Mouse (Mus musculus) hindbrain, embryonic 14.5 days (tissue): ENCODE data around the gene Chrnb1. TPM values are rescaled to one million over a fixed set of nuclear protein-coding genes. Genes with fewer than 3 reads are reported as not detected.
A peak's percentile ranks its signal among the peaks of the same experiment; 100 is the strongest.

Experiments
- ATAC-seq: fragments of 200-750 bp; cut with Nextera tagmentation; 2 replicates; pipeline ENCODE4 v1.8.0; 2017; ENCODE audit warnings: moderate number of reproducible peaks, mild to moderate bottlenecking, moderate TSS enrichment, moderate library complexity; ENCODE audit not compliant: low FRiP score
- DNase-seq: peaks from one replicate; pipeline ENCODE4 v3.0.0-alpha.2; 2015; ENCODE audit warnings: low spot score
- H3K27ac ChIP-seq: fragments of 300-500 bp; sonication (generic); 2 replicates; pipeline ENCODE4 v1.5.1; 2014; ENCODE audit warnings: mild to moderate bottlenecking, moderate library complexity
- H3K27me3 ChIP-seq: fragments of 300-500 bp; sonication (generic); 2 replicates; pipeline ENCODE4 v1.6.1; 2014; ENCODE audit warnings: mild to moderate bottlenecking, low read length, mixed read lengths; ENCODE audit not compliant: control insufficient read depth, insufficient read depth
- H3K36me3 ChIP-seq: fragments of 300-500 bp; sonication (generic); replicated peaks from 2 replicates; pipeline ENCODE4 v1.6.1; 2014; ENCODE audit not compliant: control insufficient read depth, insufficient read depth
- H3K4me1 ChIP-seq: fragments of 300-500 bp; sonication (generic); replicated peaks from 2 replicates; pipeline ENCODE4 v1.6.1; 2014; ENCODE audit warnings: antibody characterized with exemption, low read length, mixed read lengths; ENCODE audit not compliant: control insufficient read depth, insufficient read depth
- H3K4me2 ChIP-seq: fragments of 300-500 bp; sonication (generic); replicated peaks from 2 replicates; pipeline ENCODE4 v1.6.1; 2014; ENCODE audit warnings: mild to moderate bottlenecking, moderate library complexity
- H3K4me3 ChIP-seq: fragments of 300-500 bp; sonication (generic); replicated peaks from 2 replicates; pipeline ENCODE4 v1.5.1; 2014; ENCODE audit warnings: mild to moderate bottlenecking, low read length
- H3K9ac ChIP-seq: fragments of 300-500 bp; sonication (generic); 2 replicates; pipeline ENCODE4 v1.6.1; 2014
- H3K9me3 ChIP-seq: fragments of 300-500 bp; sonication (generic); 2 replicates; pipeline ENCODE4 v1.6.1; 2016; ENCODE audit warnings: low read length; ENCODE audit not compliant: control insufficient read depth
- WGBS: fragments of 180-500 bp; shearing (Covaris S2); extraction: QIAGEN DNeasy Blood & Tissue Kit; methylation state at CpG from one replicate; pipeline ENCODE4 v1.1.7; 2014; 5-methylcytosine and 5-hydroxymethylcytosine counted together
- polyA plus RNA-seq: library from polyadenylated mRNA; unstranded; fragments of >200 nt; fragmentation: Nextera tagmentation; extraction: Ambion mirVana; gene quantifications from 2 replicates; pipeline ENCODE4 v1.2.1, GENCODE M21; 2014

The Chrnb1 gene
- polyA plus RNA-seq, 1 experiment from 2014 or later, result 1.4 TPM

DNA sequence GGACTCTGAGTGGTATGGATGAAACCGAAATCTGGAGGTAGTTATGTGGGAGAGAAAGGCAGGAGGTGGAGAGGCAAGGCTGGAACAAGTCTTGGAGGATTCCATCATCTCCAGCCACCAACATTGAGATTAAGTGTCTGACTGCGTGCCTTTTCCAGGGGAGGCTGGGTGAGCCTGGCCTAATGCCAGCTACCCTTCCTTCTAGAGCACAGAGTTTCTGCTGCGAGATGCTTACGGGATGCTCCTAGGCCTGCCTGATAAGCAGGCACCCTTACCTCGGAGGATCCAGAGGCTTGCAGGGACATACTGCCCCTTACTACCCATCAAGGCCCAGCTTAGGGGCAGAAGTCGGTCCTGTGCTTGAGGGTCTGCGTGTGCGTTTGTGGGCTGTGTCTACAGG is 37.8 kb upstream of the Chrnb1 start:
- ATAC-seq (no peak), DNase-seq (no peak)
- Histone ChIP-seq H3K4me2 (peak overlapping the region; percentile 99), H3K27me3 (no peaks in the 10 kb centered on the region), H3K4me1 (peaks cover 26% of the 10 kb centered on the region), H3K36me3 (peaks cover 49% of the 10 kb centered on the region), H3K4me3 (peak overlapping the region; percentile 95), H3K9ac (peak overlapping the region; percentile 98), H3K9me3 (no peaks in the 10 kb centered on the region), H3K27ac (no peak overlapping the region)
- WGBS, result 45% methylated on average over 8 of the region's 8 CpGs

DNA sequence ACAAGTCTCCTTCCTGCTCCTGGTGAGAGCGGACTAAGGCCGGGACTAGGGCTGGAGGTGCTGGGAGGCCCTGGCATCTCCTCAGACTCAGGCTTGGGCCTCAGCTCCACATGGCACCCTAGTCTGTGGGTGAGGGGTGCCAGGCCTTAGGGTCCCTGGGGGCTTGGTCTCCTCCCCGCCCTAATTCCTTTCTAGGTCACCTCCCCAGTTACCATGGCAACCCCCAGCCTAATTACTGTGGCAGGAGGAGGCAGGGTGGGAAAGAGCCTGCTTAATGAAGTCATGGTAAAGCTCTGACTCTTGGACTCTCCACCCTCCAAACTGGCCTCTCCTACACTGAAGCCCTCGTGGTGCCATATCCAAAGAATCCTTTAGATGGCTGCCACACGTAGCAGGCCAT is 33.1 kb upstream of the Chrnb1 start:
- no peak overlapping the region for H3K4me2 ChIP-seq
- no peaks in the 10 kb centered on the region for H3K9me3 ChIP-seq
- ATAC-seq (no peak), DNase-seq (no peak)
- H3K4me3 ChIP-seq, result no peak overlapping the region
- WGBS, result 55% methylated on average over 5 of the region's 5 CpGs
- H3K27ac ChIP-seq, result no peak overlapping the region
- no peaks in the 10 kb centered on the region for H3K27me3 ChIP-seq
- H3K36me3 ChIP-seq, result peaks cover 95% of the 10 kb centered on the region
- no peak overlapping the region for H3K9ac ChIP-seq
- peaks cover 3% of the 10 kb centered on the region for H3K4me1 ChIP-seq

DNA sequence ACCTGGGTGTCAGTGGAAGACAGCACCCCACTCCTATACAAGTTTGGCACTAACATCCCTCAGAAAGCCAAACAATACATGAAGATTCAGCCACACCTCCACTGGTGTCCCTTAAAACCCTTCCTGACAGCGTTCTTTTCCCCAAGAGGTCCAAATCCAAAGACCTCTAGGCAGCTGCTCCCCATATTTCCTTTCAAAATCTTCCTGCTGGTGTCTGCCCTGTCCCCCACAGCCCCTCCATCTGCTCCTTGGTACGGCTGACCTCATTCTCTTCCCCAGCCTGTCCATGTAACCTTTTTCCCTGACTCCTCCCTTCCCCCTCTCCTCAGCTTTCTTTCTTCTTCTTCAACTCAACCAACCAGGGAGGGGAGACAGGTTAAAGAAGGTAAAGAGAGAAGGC is 27.7 kb upstream of the Chrnb1 start:
- no peaks in the 10 kb centered on the region for H3K27me3 ChIP-seq
- H3K9me3 ChIP-seq, result no peaks in the 10 kb centered on the region
- 69% methylated on average over 2 of the region's 2 CpGs for WGBS
- no peak for DNase-seq
- no peak overlapping the region for H3K9ac ChIP-seq
- H3K4me1 ChIP-seq, result no peaks in the 10 kb centered on the region
- no peak for ATAC-seq
- no peak overlapping the region for H3K4me3 ChIP-seq
- peaks cover 49% of the 10 kb centered on the region for H3K36me3 ChIP-seq
- no peak overlapping the region for H3K4me2 ChIP-seq
- H3K27ac ChIP-seq, result no peak overlapping the region

GRCm38 (mm10) chr11:69822080-69822479 is 26.3 kb upstream of the Chrnb1 start, which contains the start of gene Spem1:
Spem1 (minus strand) TSS chr11:69822180.
- Histone ChIP-seq H3K27ac (no peak within 1 kb of the TSS), H3K4me3 (no peak within 1 kb of the TSS), H3K9ac (no peak within 1 kb of the TSS), H3K27me3 (no peaks in the 10 kb centered on the region), H3K36me3 (peaks cover 36% of the 10 kb centered on the region), H3K9me3 (no peaks in the 10 kb centered on the region), H3K4me1 (no peaks in the 10 kb centered on the region), H3K4me2 (no peak within 1 kb of the TSS)
- no peak for DNase-seq
- WGBS, result 84% methylated on average over 3 of the region's 3 CpGs
- no peak for ATAC-seq

DNA sequence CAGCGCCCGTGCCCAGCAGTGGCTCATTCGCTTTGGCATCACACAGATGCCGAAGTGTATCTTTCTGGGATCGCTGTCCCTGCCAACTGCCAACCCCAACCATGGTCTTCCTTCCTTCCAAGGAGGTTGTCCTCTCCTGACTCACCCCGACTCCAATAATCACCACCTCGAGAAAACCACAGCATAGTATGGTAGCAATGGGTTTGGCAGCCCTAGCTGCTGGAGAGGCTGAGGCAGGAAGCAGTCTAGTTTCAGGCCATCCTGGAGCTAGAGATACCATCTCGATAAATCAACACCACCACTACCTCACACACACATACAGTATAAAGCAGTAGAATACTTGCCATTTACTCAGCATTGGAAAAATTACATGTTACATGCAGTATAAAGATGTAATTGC is 23.1 kb upstream of the Chrnb1 start:
- WGBS, result 93% methylated on average over 8 of the region's 8 CpGs
- Histone ChIP-seq H3K27ac (no peak overlapping the region), H3K36me3 (peaks cover 4% of the 10 kb centered on the region), H3K4me3 (no peak overlapping the region), H3K27me3 (no peaks in the 10 kb centered on the region), H3K9ac (no peak overlapping the region), H3K4me2 (no peak overlapping the region), H3K9me3 (no peaks in the 10 kb centered on the region), H3K4me1 (no peaks in the 10 kb centered on the region)
- DNase-seq, result no peak
- no peak for ATAC-seq

- Histone ChIP-seq H3K4me3 (no peak within 1 kb of the TSS), H3K4me2 (no peak within 1 kb of the TSS), H3K9ac (no peak within 1 kb of the TSS), H3K27ac (no peak within 1 kb of the TSS), H3K4me1 (no peaks in the 10 kb centered on the region), H3K36me3 (no peaks in the 10 kb centered on the region), H3K27me3 (no peaks in the 10 kb centered on the region), H3K9me3 (no peaks in the 10 kb centered on the region)
- 85% methylated on average over 2 of the region's 2 CpGs for WGBS
- no peak for DNase-seq
- ATAC-seq, result no peak
Observed at GRCm38 (mm10) chr11:69818365-69818764, 22.6 kb upstream of the Chrnb1 start, which contains the start of gene Spem2. Spem2 (minus strand) TSS chr11:69818465.

GRCm38 (mm10) chr11:69816520-69816919 is 20.8 kb upstream of the Chrnb1 start:
- WGBS, result 93% methylated on average over 12 of the region's 12 CpGs
- no peaks in the 10 kb centered on the region for H3K4me1 ChIP-seq
- no peaks in the 10 kb centered on the region for H3K9me3 ChIP-seq
- no peak overlapping the region for H3K27ac ChIP-seq
- ATAC-seq (no peak), DNase-seq (no peak)
- no peaks in the 10 kb centered on the region for H3K27me3 ChIP-seq
- H3K4me3 ChIP-seq, result no peak overlapping the region
- no peak overlapping the region for H3K4me2 ChIP-seq
- no peaks in the 10 kb centered on the region for H3K36me3 ChIP-seq
- H3K9ac ChIP-seq, result no peak overlapping the region

GRCm38 (mm10) chr11:69815155-69815554 is 19.4 kb upstream of the Chrnb1 start, which contains the start of gene Gm39566:
Gm39566 (minus strand) TSS chr11:69815298.
- Histone ChIP-seq H3K27ac (no peak within 1 kb of the TSS), H3K36me3 (no peaks in the 10 kb centered on the region), H3K9me3 (no peaks in the 10 kb centered on the region), H3K9ac (no peak within 1 kb of the TSS), H3K4me1 (no peaks in the 10 kb centered on the region), H3K4me3 (no peak within 1 kb of the TSS), H3K27me3 (no peaks in the 10 kb centered on the region), H3K4me2 (no peak within 1 kb of the TSS)
- DNase-seq (no peak), ATAC-seq (no peak)
- WGBS, result 67% methylated on average over 10 of the region's 10 CpGs

GRCm38 (mm10) chr11:69810280-69810679 is 14.5 kb upstream of the Chrnb1 start:
- no peak for DNase-seq
- Histone ChIP-seq H3K9ac (no peak overlapping the region), H3K4me2 (no peak overlapping the region), H3K4me1 (no peaks in the 10 kb centered on the region), H3K27ac (no peak overlapping the region), H3K4me3 (no peak overlapping the region), H3K9me3 (no peaks in the 10 kb centered on the region), H3K36me3 (no peaks in the 10 kb centered on the region), H3K27me3 (peaks cover 11% of the 10 kb centered on the region)
- no peak for ATAC-seq

- no peak overlapping the region for H3K9ac ChIP-seq
- H3K36me3 ChIP-seq, result no peaks in the 10 kb centered on the region
- no peak overlapping the region for H3K4me2 ChIP-seq
- 79% methylated on average over 2 of the region's 2 CpGs for WGBS
- no peak overlapping the region for H3K4me3 ChIP-seq
- no peaks in the 10 kb centered on the region for H3K9me3 ChIP-seq
- H3K4me1 ChIP-seq, result peaks cover 16% of the 10 kb centered on the region
- no peak for DNase-seq
- no peak overlapping the region for H3K27ac ChIP-seq
- no peak for ATAC-seq
- H3K27me3 ChIP-seq, result peaks cover 21% of the 10 kb centered on the region
Observed at GRCm38 (mm10) chr11:69807641-69808040, 11.9 kb upstream of the Chrnb1 start.
